Mouse (Mus musculus) bone marrow, adult 2 months (tissue): ENCODE data around the gene 4930523C07Rik.

ENCODE experiments used
- CTCF ChIP-seq: fragments of 200-500 bp; IDR thresholded peaks from 2 replicates; pipeline ENCODE4 v1.5.1; 2011; ENCODE audit warnings: low read length, control low read depth; ENCODE audit not compliant: control insufficient read depth, insufficient read depth
- POLR2A ChIP-seq: fragments of 200-500 bp; IDR thresholded peaks from 2 replicates; pipeline ENCODE4 v1.6.1; 2011; ENCODE audit warnings: low read depth, mild to moderate bottlenecking, control low read depth, low read length, borderline replicate concordance; ENCODE audit not compliant: control insufficient read depth

DNA sequence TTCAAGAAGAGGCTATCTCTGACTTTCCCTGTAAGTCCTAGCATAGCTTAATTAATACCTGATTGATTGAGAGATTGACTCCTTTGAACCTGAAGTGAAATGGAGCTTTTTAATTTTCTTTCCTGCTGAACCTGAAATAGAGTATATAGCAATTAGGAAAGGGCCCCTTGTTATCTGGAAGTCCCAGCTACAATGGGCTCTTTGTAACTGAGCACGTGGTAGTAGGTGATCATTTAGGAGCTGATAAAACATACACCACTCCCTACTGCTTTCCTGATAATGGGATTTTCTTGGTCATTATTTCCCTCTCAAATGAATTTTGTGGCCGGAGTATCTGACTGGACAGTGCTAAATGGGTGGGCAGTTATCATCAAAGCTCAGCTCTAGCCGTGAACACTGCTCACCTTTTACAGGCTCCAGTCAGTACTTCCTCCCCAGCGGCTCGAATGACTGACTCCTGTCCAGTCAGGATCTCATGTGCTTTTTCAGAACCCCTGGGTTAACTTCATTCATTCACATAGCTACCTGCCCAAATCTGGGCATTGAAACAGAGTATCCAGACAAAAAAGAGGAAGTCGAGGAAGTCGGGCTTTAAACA is 20.5 kb downstream of the 4930523C07Rik start:
- no peak for TF ChIP-seq CTCF
- TF ChIP-seq POLR2A: no peak
